Mouse (Mus musculus): ENCODE results near the gene Clip4.

GRCm38 (mm10) chr17:71867892-71868291 is 99.6 kb downstream of the Clip4 start:
- TF ChIP-seq CTCF (IDR thresholded peaks at IDR 0.05; ENCODE audit: low read depth, low read length) (no peak), POLR2A (IDR thresholded peaks at IDR 0.05; ENCODE audit: borderline replicate concordance, low read depth, low read length) (no peak)

Data from bone marrow macrophage, adult 2 months (primary cell).